Mouse (Mus musculus) liver, embryonic 11.5 days (tissue): ENCODE measurements around the gene Serping1. TPM values are rescaled to one million over a fixed set of nuclear protein-coding genes. Genes with fewer than 3 reads are reported as not detected.
A peak's percentile ranks its signal among the peaks of the same experiment; 100 is the strongest.

Experiments
- ATAC-seq: fragments of 200-750 bp; cut with Nextera tagmentation; replicated peaks from 2 replicates; pipeline ENCODE4 v1.8.0; 2017; ENCODE audit warnings: moderate number of reproducible peaks, mild to moderate bottlenecking, moderate TSS enrichment, moderate library complexity; ENCODE audit not compliant: low FRiP score
- DNase-seq: peaks from one replicate; pipeline ENCODE4 v3.0.0-alpha.2; 2017; ENCODE audit warnings: low spot score
- H3K27ac ChIP-seq: fragments of 300-500 bp; sonication (generic); 2 replicates; pipeline ENCODE4 v1.5.1; 2014; ENCODE audit warnings: mild to moderate bottlenecking, low read depth, low read length, control low read depth
- H3K27me3 ChIP-seq: fragments of 300-500 bp; sonication (generic); replicated peaks from 2 replicates; pipeline ENCODE4 v1.6.1; 2014; ENCODE audit warnings: low read length, mixed read lengths; ENCODE audit not compliant: control insufficient read depth, insufficient read depth
- H3K36me3 ChIP-seq: fragments of 300-500 bp; sonication (generic); 2 replicates; pipeline ENCODE4 v1.6.1; 2014; ENCODE audit warnings: mild to moderate bottlenecking, low read length, moderate library complexity, mixed read lengths; ENCODE audit not compliant: control insufficient read depth, insufficient read depth
- H3K4me1 ChIP-seq: fragments of 300-500 bp; sonication (generic); replicated peaks from 2 replicates; pipeline ENCODE4 v1.6.1; 2014; ENCODE audit warnings: low read length, mixed read lengths; ENCODE audit not compliant: control insufficient read depth, insufficient read depth
- H3K4me2 ChIP-seq: fragments of 300-500 bp; sonication (generic); 2 replicates; pipeline ENCODE4 v1.6.1; 2014; ENCODE audit warnings: mild to moderate bottlenecking, control low read depth, moderate library complexity
- H3K4me3 ChIP-seq: fragments of 300-500 bp; sonication (generic); 2 replicates; pipeline ENCODE4 v1.5.1; 2014; ENCODE audit warnings: low read depth, low read length, control low read depth
- H3K9ac ChIP-seq: fragments of 300-500 bp; sonication (generic); 2 replicates; pipeline ENCODE4 v1.6.1; 2014; ENCODE audit warnings: low read depth, low read length, control low read depth
- H3K9me3 ChIP-seq: fragments of 300-500 bp; sonication (generic); 2 replicates; pipeline ENCODE4 v1.6.1; 2016; ENCODE audit warnings: low read length, inconsistent platforms, mixed read lengths; ENCODE audit not compliant: control insufficient read depth
- WGBS: fragments of 180-500 bp; shearing (Covaris S2); extraction: QIAGEN DNeasy Blood & Tissue Kit; methylation state at CpG from one replicate; pipeline ENCODE4 v1.1.7; 2014; 5-methylcytosine and 5-hydroxymethylcytosine counted together
- polyA plus RNA-seq: library from polyadenylated mRNA; unstranded; fragments of >200 nt; fragmentation: Nextera tagmentation; extraction: Ambion mirVana; gene quantifications from 2 replicates; pipeline ENCODE4 v1.2.1, GENCODE M21; 2014

Serping1 gene
- polyA plus RNA-seq, result 38.4 and 43.2 TPM in 2 replicates

GRCm38 (mm10) chr2:84775241-84775640, at the start of gene Serping1:
TSS of gene Serping1 (minus strand) at chr2:84775444.
- ATAC-seq (peak; percentile 55), DNase-seq (no peak)
- Histone ChIP-seq H3K9me3 (no peaks in the 10 kb centered on the region), H3K4me1 (peaks cover 6% of the 10 kb centered on the region; the same call in 1 of the 2 replicates), H3K27me3 (peaks cover 2% of the 10 kb centered on the region), H3K36me3 (no peaks in the 10 kb centered on the region), H3K4me2 (peak within 1 kb of the TSS; percentile 47), H3K27ac (0 out of 2 replicates have a peak within 1 kb of the TSS, but pooled peaks have one; percentile 35), H3K9ac (0 out of 2 replicates have a peak within 1 kb of the TSS, but pooled peaks have one; percentile 4), H3K4me3 (peak within 1 kb of the TSS; percentile 31)
- WGBS, result 60% methylated on average over 9 of the region's 9 CpGs

- Histone ChIP-seq H3K4me3 (no peak overlapping the region), H3K4me1 (peaks cover 9% of the 10 kb centered on the region), H3K9ac (no peak overlapping the region), H3K9me3 (no peaks in the 10 kb centered on the region), H3K4me2 (no peak overlapping the region), H3K27me3 (peaks cover 15% of the 10 kb centered on the region), H3K27ac (no peak overlapping the region), H3K36me3 (no peaks in the 10 kb centered on the region)
- ATAC-seq (no peak), DNase-seq (no peak)
- WGBS, result 20% methylated on average over 2 of the region's 2 CpGs
Observed at GRCm38 (mm10) chr2:84823237-84823636, 48.0 kb upstream of the Serping1 start.

- Histone ChIP-seq H3K27me3 (peaks cover 15% of the 10 kb centered on the region), H3K27ac (no peak within 1 kb of the TSS), H3K4me1 (peaks cover 3% of the 10 kb centered on the region; the same call in 1 of the 2 replicates), H3K4me3 (no peak within 1 kb of the TSS), H3K36me3 (no peaks in the 10 kb centered on the region), H3K4me2 (no peak within 1 kb of the TSS), H3K9me3 (no peaks in the 10 kb centered on the region), H3K9ac (no peak within 1 kb of the TSS)
- WGBS, result 47% methylated on average over 13 of the region's 13 CpGs
- DNase-seq (no peak), ATAC-seq (no peak)
Observed at GRCm38 (mm10) chr2:84822552-84822951, 47.3 kb upstream of the Serping1 start, which contains the start of gene Smtnl1. TSS of gene Smtnl1 (minus strand) at chr2:84822652.

GRCm38 (mm10) chr2:84819861-84820260, 44.6 kb upstream of the Serping1 start:
- H3K36me3 ChIP-seq, result no peaks in the 10 kb centered on the region
- no peaks in the 10 kb centered on the region for H3K4me1 ChIP-seq
- no peak overlapping the region for H3K9ac ChIP-seq
- DNase-seq (no peak), ATAC-seq (no peak)
- 54% methylated on average over 3 of the region's 3 CpGs for WGBS
- H3K4me3 ChIP-seq, result no peak overlapping the region
- H3K4me2 ChIP-seq, result no peak overlapping the region
- H3K27ac ChIP-seq, result no peak overlapping the region
- H3K27me3 ChIP-seq, result peaks cover 15% of the 10 kb centered on the region
- H3K9me3 ChIP-seq, result no peaks in the 10 kb centered on the region

- H3K4me1 ChIP-seq, result peaks cover 22% of the 10 kb centered on the region
- DNase-seq (no peak), ATAC-seq (no peak)
- 72% methylated on average over 6 of the region's 6 CpGs for WGBS
- H3K4me2 ChIP-seq, result peak overlapping the region; percentile 63
- no peaks in the 10 kb centered on the region for H3K9me3 ChIP-seq
- peaks cover 2% of the 10 kb centered on the region; the same call in 1 of the 2 replicates for H3K36me3 ChIP-seq
- no peaks in the 10 kb centered on the region for H3K27me3 ChIP-seq
- peak overlapping the region; percentile 36; the same call in 1 of the 2 replicates for H3K9ac ChIP-seq
- H3K4me3 ChIP-seq, result no peak overlapping the region
- peak overlapping the region; percentile 84 for H3K27ac ChIP-seq
Observed at GRCm38 (mm10) chr2:84812676-84813075, 37.4 kb upstream of the Serping1 start.

GRCm38 (mm10) chr2:84811880-84812279, 36.6 kb upstream of the Serping1 start:
- H3K36me3 ChIP-seq, result peaks cover 2% of the 10 kb centered on the region; the same call in 1 of the 2 replicates
- 0 out of 2 replicates have a peak overlapping the region, but pooled peaks have one; percentile 5 for H3K4me3 ChIP-seq
- no peaks in the 10 kb centered on the region for H3K27me3 ChIP-seq
- H3K9ac ChIP-seq, result 0 out of 2 replicates have a peak overlapping the region, but pooled peaks have one; percentile 36
- peak overlapping the region; percentile 63 for H3K4me2 ChIP-seq
- no peaks in the 10 kb centered on the region for H3K9me3 ChIP-seq
- H3K4me1 ChIP-seq, result peaks cover 22% of the 10 kb centered on the region
- DNase-seq (peak; percentile 67), ATAC-seq (peak; percentile 96)
- H3K27ac ChIP-seq, result peak overlapping the region; percentile 84
- WGBS, result 22% methylated on average over 7 of the region's 7 CpGs

- DNase-seq, result peak; percentile 83
- WGBS, result 30% methylated on average over 26 of the region's 26 CpGs
- Histone ChIP-seq H3K36me3 (peaks cover 2% of the 10 kb centered on the region; the same call in 1 of the 2 replicates), H3K4me1 (peaks cover 22% of the 10 kb centered on the region), H3K4me2 (peak overlapping the region; percentile 63), H3K9me3 (no peaks in the 10 kb centered on the region), H3K4me3 (peak overlapping the region; percentile 25; the same call in 1 of the 2 replicates), H3K27me3 (no peaks in the 10 kb centered on the region), H3K27ac (peak overlapping the region; percentile 67), H3K9ac (peak overlapping the region; percentile 30)
- ATAC-seq, result peak; percentile 22
Observed at GRCm38 (mm10) chr2:84810886-84811577, 35.8 kb upstream of the Serping1 start.

- peaks cover 22% of the 10 kb centered on the region for H3K4me1 ChIP-seq
- H3K4me2 ChIP-seq, result peak overlapping the region; percentile 63
- H3K36me3 ChIP-seq, result peaks cover 2% of the 10 kb centered on the region; the same call in 1 of the 2 replicates
- ATAC-seq, result no peak
- WGBS, result 78% methylated on average over 6 of the region's 6 CpGs
- no peak for DNase-seq
- H3K27ac ChIP-seq, result no peak overlapping the region
- H3K9me3 ChIP-seq, result no peaks in the 10 kb centered on the region
- H3K4me3 ChIP-seq, result no peak overlapping the region
- no peaks in the 10 kb centered on the region for H3K27me3 ChIP-seq
- no peak overlapping the region for H3K9ac ChIP-seq
Observed at GRCm38 (mm10) chr2:84810526-84810885, 35.3 kb upstream of the Serping1 start.
